Comparison of ENCODE assay signal across 1 mouse cellular context in genomic region chr4:106868737-106869438, GRCm38 (mm10).
TF ChIP-seq lines count a peak whose summit lies in the region.

No protein-coding gene starts in this region.

TF ChIP-seq in myocyte, 11 proteins besides CTCF, POLR2A, EP300 and RAD21 (continued from another document):
- no peak for TF ChIP-seq REST (IDR thresholded peaks at IDR 0.05; ENCODE audit: insufficient read depth, insufficient read length)
